Mouse (Mus musculus): ENCODE results near the gene Thyn1.

Gene Thyn1

GRCm38 (mm10) chr9:26999461-27000395, at the start of gene Thyn1, which contains the start of gene Acad8:
Gene Thyn1, plus strand, starts transcription at chr9:26999710.
Gene Acad8, minus strand, starts transcription at chr9:26999566.
- peak; percentile 95 for DNase-seq (ENCODE audit: low read depth, low spot score)

- DNase-seq (ENCODE audit: low read depth, low spot score), result peak; percentile 14
Measured at GRCm38 (mm10) chr9:26977754-26978153, 21.8 kb upstream of the Thyn1 start.

- DNase-seq (ENCODE audit: low read depth, low spot score), result no peak
Measured at GRCm38 (mm10) chr9:26978776-26979175, 20.7 kb upstream of the Thyn1 start.

- DNase-seq (ENCODE audit: low read depth, low spot score), result no peak
Measured at GRCm38 (mm10) chr9:26985090-26985613, 14.4 kb upstream of the Thyn1 start.

GRCm38 (mm10) chr9:26985668-26986277, 13.7 kb upstream of the Thyn1 start:
- DNase-seq (ENCODE audit: low read depth, low spot score), result no peak

GRCm38 (mm10) chr9:26990181-26990580, 9.3 kb upstream of the Thyn1 start:
- DNase-seq (ENCODE audit: low read depth, low spot score), result no peak

GRCm38 (mm10) chr9:26993118-26993517, 6.4 kb upstream of the Thyn1 start:
- DNase-seq (ENCODE audit: low read depth, low spot score), result no peak

GRCm38 (mm10) chr9:26993900-26994299, 5.6 kb upstream of the Thyn1 start:
- DNase-seq (ENCODE audit: low read depth, low spot score), result no peak

- DNase-seq (ENCODE audit: low read depth, low spot score), result peak; percentile 34
Measured at GRCm38 (mm10) chr9:26997062-26997461, 2.4 kb upstream of the Thyn1 start.

- DNase-seq (ENCODE audit: low read depth, low spot score), result peak; percentile 18
Measured at GRCm38 (mm10) chr9:26997501-26997900, 2.0 kb upstream of the Thyn1 start.

- DNase-seq (ENCODE audit: low read depth, low spot score), result no peak
Measured at GRCm38 (mm10) chr9:26998669-26999460, 645 bp upstream of the Thyn1 start.

- no peak for DNase-seq (ENCODE audit: low read depth, low spot score)
Measured at GRCm38 (mm10) chr9:27005231-27005630, 5.7 kb downstream of the Thyn1 start.

GRCm38 (mm10) chr9:27005933-27006332, 6.4 kb downstream of the Thyn1 start:
- DNase-seq (ENCODE audit: low read depth, low spot score), result no peak

GRCm38 (mm10) chr9:27006866-27007265, 7.4 kb downstream of the Thyn1 start:
- no peak for DNase-seq (ENCODE audit: low read depth, low spot score)

GRCm38 (mm10) chr9:27009231-27009630, 9.7 kb downstream of the Thyn1 start:
- DNase-seq (ENCODE audit: low read depth, low spot score), result no peak

GRCm38 (mm10) chr9:27011572-27011971, 12.1 kb downstream of the Thyn1 start:
- no peak for DNase-seq (ENCODE audit: low read depth, low spot score)

GRCm38 (mm10) chr9:27018961-27019360, 19.5 kb downstream of the Thyn1 start:
- no peak for DNase-seq (ENCODE audit: low read depth, low spot score)

- DNase-seq (ENCODE audit: low read depth, low spot score), result no peak
Measured at GRCm38 (mm10) chr9:27023681-27024080, 24.2 kb downstream of the Thyn1 start.

GRCm38 (mm10) chr9:27026708-27027107, 27.2 kb downstream of the Thyn1 start:
- no peak for DNase-seq (ENCODE audit: low read depth, low spot score)

- peak; percentile 56 for DNase-seq (ENCODE audit: low read depth, low spot score)
Measured at GRCm38 (mm10) chr9:27029022-27029827, 29.7 kb downstream of the Thyn1 start.

Data from ES-CJ7 (cell line).